Mouse (Mus musculus) fat pad, adult 2 months (tissue): ENCODE results near the gene Ttc7b.

Experiments
- DNase-seq: peaks from one replicate; pipeline ENCODE4 v3.0.0-alpha.2; 2011; ENCODE audit warnings: low read depth, low spot score; ENCODE audit errors: extremely low read depth

Ttc7b gene

GRCm38 (mm10) chr12:100420903-100421302, 99.7 kb downstream of the Ttc7b start:
- DNase-seq = no peak

GRCm38 (mm10) chr12:100419946-100420874, 100.4 kb downstream of the Ttc7b start:
- DNase-seq = no peak

DNA sequence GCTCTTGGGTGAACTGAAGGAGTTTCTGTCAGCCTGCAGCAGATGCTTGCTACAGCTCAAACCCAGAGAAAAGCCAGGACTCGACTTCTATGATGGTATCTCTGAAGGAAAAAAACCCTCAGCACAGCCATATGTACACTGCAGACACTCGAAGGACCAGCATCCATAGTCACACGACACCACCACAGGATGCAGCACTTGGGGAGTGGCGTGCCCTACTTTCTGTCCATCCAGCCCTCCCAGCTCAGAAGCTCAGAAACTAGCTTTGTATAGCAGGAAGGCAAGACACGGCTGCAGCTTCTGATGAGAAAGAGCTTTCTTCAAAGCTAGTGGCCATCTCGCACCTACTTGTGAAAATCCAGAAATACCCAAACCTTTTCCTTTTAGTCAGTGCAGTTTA, 104.8 kb downstream of the Ttc7b start:
- DNase-seq = no peak

- DNase-seq = no peak
These were observed 105.8 kb downstream of the Ttc7b start for GRCm38 (mm10) chr12:100414717-100415398.

DNA sequence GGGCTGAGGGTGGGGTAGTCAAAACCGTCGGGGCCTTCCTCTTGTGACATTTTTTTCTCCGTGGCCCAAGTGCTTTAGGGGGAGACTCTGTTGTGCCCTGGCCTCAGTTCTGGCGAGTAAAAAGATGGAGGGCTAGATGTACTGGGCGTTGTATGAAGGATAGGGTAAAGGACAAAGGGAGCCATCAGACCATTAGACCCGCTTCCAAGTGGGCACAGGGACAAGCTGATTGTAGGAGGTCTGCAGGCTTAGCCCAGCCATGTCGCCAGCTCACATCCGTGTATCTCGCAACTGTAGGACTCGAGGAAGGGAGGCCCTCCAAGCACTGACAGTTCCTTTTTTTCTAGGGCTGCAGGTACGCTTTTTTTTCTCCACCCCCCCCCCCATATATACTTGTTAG, 111.9 kb downstream of the Ttc7b start:
- DNase-seq = no peak

DNA sequence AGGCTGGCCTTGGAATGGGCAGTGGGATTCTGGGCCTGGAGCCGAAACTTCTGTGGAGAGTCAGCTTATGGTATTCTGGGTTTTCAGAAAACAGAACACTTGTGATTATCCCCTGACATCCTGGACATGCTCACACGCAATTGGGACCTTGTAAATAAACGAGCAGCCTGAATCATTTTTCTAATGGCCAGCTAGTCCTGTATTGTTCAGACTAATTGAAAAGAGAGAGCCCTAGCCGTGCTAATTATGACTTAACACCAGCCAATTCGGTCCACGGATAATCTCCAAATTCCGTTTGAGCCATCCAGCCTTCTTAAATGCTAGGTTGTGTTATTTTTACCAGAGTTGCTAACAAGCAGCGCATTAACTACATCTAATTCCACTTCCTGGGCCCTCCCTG, 112.5 kb downstream of the Ttc7b start:
- DNase-seq = no peak

DNA sequence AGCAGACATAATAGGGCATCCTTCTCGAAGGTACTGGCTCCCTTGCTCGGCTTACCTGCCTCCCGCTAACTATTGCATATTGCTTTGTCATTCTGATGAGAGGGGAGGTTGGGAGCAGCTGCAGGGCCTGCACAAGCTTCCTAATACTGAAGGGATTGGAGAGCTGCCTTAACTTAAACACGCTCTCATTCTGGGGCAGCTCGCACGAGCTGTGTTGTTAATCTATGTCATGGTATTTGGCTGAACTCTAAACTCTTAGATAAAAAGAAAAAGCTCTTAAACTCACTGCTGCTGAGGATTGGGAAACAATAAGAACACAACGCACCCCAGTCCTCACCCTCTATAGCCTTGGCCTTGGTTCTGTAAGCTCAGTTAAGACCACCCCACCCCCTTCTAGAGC, 113.3 kb downstream of the Ttc7b start:
- no peak for DNase-seq

DNA sequence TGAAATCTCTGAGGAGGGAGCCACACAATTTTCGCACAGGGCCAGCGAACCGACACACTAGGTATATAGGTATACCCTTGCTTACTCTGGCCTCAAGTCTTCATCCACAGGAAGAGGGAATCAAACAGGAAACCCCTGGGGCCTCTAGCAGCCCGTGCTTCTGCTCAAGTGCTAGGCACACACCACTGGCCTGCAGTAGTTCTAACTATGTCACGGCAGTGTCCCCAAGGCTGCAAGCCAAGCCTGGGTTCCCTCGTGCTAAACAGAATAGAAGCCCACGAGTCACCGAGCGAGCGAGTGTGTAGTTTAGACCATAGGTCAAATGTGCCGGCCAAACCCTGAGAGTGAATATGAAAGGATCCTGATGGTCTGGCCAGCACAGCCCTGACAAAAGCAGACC, 114.5 kb downstream of the Ttc7b start:
- DNase-seq = no peak

DNA sequence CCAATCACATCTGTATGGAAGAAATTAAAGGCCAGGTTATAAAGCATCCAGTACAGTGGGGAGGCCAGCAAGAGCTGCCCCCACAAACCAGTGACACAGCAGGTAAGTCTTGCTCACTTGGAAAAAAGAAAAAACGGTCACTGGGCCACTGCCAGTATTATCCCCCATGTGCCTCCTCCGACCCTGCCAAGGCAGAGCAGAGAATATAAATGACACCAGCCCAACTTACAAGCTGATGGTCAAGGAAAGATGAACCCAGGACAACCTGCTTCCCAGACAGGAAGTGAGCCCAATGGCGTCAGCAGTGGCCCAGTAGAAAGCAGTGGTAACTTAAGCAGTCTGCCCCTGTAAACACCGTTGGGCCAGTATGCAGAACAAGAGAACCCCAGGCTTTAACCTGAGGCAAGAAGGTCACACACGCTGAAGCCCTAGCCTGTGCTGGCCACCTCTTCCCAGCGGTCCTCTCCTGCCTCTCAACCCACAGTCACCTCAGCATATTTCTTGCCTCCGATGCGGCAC, 115.1 kb downstream of the Ttc7b start:
- DNase-seq = no peak

DNA sequence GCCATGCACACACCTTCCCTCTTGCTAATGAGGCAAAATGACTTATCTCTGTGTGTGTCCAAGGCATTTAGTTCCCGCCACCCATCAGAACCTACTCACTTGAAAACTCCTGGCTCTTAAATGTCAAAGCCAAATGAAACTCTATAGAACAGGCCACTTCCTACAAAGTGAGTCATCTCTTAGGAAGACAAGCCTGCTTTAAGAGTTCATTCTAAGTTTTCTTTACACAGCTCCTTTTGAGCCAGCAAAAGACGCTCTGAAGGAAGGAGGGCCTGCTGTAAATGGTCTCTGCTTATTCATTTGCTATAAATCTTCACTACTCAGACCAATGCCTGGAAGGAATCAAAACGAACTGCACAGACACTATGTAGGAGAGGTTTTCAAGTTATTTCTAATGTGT, 116.2 kb downstream of the Ttc7b start:
- DNase-seq = no peak

DNA sequence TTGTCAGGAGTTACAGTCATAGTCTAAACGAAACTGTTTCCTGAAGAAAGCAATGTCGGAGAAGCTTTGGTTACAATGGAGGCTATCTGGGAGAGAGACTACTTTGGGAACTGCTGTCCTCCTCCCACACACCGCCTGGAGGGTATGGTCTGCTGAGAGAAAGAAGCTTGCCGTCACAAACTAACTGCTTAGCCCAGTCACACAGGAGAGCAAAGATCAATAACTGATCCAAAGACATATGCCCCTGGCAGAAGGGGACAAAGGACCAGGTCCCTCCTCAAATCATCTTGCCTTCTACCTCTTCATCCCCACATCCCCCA, 117.7 kb downstream of the Ttc7b start:
- DNase-seq = no peak

GRCm38 (mm10) chr12:100402296-100403004, 118.2 kb downstream of the Ttc7b start:
- DNase-seq = no peak

DNA sequence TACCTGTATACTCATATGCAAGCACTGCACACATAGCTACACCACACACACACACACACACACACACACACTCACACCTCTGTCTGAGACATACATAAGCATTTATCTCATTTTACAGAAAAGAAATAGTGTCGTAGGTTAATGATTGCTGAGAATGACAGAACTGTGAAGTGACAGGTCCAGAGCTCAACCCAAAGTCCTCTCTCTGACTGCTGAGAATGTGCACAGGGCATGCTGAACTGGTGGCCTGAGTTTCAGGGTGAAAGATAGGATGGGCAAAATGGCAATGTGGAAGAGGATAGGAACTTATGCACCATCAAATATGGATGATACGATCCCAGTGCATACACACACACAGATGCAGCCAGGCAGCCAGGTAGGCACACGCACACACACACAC, 120.5 kb downstream of the Ttc7b start:
- DNase-seq = no peak

DNA sequence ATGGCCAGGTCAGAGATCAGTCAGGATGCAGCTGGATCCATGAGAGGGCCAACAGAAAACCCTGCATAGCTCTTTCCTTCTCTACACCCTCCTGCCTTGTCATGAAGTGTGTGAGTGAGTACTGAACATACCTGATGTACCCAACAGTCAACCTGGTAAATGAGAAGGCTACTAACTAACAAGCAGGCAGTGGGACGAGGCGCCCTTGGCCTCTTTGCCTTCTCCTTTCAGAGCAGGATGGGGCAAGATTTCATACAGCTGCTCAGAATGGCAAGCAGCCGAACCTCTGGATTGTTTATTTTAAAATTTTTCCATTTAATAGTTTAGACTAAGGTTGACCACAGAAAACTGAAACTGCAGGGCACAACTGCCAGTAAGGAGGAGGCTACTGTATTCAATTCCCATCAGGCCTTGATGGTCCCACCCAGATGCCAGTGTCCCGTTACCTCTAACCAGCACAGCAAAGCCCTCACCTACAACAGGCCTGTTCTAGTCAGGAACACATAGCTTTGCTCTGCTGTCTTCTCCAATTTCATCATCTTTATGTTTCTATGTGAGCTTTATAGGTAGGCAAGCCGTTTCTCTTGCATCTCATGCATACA, 121.4 kb downstream of the Ttc7b start:
- DNase-seq = no peak

DNA sequence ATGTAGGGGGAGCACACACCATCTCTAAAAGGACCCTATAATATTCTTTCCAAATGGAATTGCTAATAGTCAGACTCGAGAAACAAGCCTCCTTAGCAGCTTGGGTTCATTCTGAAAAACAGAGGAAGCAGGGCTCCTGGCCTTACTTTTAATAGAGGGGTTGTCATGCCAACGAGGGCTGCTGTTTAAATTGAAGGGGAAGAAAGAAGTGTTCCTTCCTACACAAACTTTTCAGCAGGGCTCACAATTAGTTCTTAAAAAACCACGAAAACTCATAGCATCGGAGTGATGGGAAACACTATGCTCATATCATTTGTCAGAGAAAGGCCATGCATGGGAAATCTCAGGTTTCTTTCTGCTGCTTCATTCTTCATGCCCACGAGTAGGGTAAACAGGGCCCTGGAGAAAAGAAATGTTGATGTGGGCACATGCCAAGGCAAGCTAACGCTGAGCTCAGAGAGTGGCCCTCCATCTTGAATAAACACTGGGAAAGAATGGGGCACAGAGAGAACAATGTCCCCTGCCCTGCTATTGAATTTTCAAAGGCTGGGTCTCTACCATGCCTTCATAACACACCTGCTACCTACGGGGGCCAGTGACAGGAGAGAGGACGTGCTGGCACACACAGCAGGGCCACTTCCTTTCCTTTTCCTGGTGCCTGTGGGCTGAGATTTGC, 122.2 kb downstream of the Ttc7b start:
- DNase-seq = no peak

DNA sequence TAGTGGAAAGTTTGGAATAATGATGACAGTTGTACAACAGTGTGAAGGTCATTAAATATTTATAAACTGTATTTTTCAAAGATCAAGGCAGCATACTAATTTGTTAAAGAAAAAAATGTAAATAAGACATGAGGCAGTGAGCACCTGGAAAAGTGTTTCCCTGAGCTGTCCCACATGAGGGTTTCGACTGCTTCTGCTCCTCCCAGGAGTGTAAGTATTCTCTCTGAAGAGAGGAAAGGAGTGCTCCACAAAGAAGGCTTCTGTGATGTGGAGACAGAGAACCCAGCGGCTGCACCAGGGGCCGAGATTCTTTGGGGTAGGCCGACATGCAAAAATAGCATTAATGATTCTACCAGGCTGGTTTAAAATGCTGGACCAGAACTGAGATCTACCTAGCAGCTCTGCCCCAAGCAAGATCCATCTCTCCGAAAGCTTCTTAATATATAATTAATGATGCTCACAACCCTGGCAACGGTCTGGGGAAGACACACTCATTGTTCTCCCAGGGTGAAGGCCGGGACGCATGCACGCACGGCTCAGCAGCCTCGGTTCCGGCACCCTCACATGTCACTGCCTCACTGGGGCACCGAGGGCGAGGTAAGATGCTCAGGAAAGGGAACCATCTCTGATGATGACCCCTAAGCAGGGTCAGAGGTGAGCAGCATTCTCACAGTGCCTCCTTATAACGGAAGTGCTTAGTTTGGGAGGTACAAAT, 123.0 kb downstream of the Ttc7b start:
- DNase-seq = no peak

DNA sequence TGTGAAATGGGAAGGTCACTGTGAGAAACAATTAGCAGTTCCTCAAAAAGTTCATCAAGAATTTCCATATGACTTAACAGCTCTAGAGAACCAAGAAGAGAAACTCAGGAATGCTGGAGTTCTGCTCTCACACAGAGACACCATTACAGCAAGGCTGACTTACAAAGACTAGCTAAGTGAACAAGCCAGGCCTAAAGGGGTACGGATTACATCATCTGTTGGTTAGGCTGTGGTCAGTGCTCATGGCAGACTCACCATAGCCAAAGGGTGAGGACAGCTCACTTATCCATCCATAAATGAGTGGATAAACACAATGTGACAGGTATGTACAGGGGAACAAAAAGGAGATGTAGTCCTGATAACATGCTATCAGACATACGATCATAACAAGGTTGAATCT, 123.8 kb downstream of the Ttc7b start:
- no peak for DNase-seq

DNA sequence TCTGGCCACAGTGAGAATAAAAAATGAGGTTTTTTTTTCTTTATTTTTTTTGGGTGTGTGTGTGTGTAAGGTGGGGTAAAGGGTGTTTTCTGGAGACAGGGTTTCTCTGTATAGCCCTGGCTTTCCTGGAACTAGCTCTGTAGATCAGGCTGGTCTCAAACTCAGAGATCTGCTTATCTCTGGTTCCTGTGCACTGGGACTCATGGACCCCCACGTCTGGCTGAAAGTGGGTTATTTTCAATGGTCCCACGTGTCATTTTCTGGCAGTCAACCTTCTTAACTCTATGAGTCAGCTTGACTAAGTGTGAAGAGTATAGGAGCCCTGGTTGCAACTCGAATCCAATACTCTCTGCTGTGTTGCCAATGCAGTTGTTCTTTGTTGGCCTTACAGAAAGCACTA, 127.1 kb downstream of the Ttc7b start:
- DNase-seq = no peak

DNA sequence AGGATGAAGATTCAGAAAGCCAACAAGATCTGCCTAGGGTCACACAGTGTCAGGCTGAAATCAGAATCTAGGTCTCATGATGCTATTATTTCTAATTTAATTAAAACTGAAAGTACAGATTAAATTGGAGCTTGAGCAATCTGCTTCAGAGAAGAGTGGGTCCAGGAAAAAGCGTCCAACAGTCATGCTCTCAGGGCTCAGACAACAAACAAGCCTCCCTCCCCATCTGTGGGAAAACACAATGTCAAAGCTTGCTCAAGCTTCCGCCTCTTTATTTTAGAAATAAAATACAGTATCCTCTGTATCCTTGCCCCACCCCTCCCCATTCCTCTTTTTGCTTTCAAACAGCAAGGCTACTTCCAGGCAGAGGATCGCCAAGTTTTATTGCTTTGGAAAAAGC, 127.5 kb downstream of the Ttc7b start:
- no peak for DNase-seq

DNA sequence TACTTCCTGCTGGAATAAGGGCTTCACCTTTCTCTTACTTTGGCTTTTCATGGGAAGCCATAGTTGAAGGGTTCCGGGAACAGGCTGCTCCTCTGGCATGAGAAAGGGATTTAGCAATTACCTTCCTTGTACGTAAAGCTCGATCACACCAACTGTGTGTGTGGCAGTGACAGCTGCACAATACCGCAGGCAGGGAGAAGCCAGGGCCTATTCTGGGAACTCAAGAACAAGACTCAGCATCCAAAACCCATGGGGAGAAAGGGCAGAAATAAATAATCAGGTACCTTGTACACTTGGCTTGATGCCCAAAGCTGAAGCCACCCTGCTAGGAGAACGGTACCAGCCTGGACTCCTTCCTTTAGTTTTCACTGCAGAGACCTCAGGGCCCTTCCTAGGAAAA, 128.2 kb downstream of the Ttc7b start:
- peak; percentile 67 for DNase-seq
